Mouse (Mus musculus) heart, embryonic 15.5 days (tissue): ENCODE data around the gene Vps45. TPM values are rescaled to one million over a fixed set of nuclear protein-coding genes. Genes with fewer than 3 reads are reported as not detected.
"Not testable (repeated sequence)": the region's sequence is repeated elsewhere in the genome, so short reads cannot be mapped to it uniquely, and the experiment has no call there.

Source experiments
- ATAC-seq: fragments of 200-750 bp; cut with Nextera tagmentation; replicated peaks from 2 replicates; pipeline ENCODE4 v1.8.0; 2017; ENCODE audit warnings: low read depth, moderate TSS enrichment; ENCODE audit not compliant: insufficient number of reproducible peaks, insufficient read depth, low FRiP score
- H3K27ac ChIP-seq: fragments of 300-500 bp; sonication (generic); 2 replicates; pipeline ENCODE4 v1.5.1; 2015; ENCODE audit warnings: mild to moderate bottlenecking, inconsistent platforms
- H3K27me3 ChIP-seq: fragments of 300-500 bp; sonication (generic); 2 replicates; pipeline ENCODE4 v1.6.1; 2015; ENCODE audit warnings: inconsistent platforms
- H3K36me3 ChIP-seq: fragments of 300-500 bp; sonication (generic); 2 replicates; pipeline ENCODE4 v1.6.1; 2015; ENCODE audit warnings: mild to moderate bottlenecking, inconsistent platforms
- H3K4me1 ChIP-seq: fragments of 300-500 bp; sonication (generic); replicated peaks from 2 replicates; pipeline ENCODE4 v1.6.1; 2015; ENCODE audit warnings: inconsistent platforms
- H3K4me2 ChIP-seq: fragments of 300-500 bp; sonication (generic); 2 replicates; pipeline ENCODE4 v1.6.1; 2015; ENCODE audit warnings: inconsistent platforms, mild to moderate bottlenecking, moderate library complexity
- H3K4me3 ChIP-seq: fragments of 300-500 bp; sonication (generic); 2 replicates; pipeline ENCODE4 v1.5.1; 2015; ENCODE audit warnings: mild to moderate bottlenecking, inconsistent platforms
- H3K9ac ChIP-seq: fragments of 300-500 bp; sonication (generic); 2 replicates; pipeline ENCODE4 v1.6.1; 2015; ENCODE audit warnings: mild to moderate bottlenecking, inconsistent platforms
- H3K9me3 ChIP-seq: fragments of 300-500 bp; sonication (generic); replicated peaks from 2 replicates; pipeline ENCODE4 v1.6.1; 2016; ENCODE audit warnings: inconsistent platforms
- WGBS: fragments of 180-500 bp; shearing (Covaris S2); methylation state at CpG from one replicate; pipeline ENCODE4 v1.1.7; 2015; ENCODE audit warnings: mixed read lengths; 5-methylcytosine and 5-hydroxymethylcytosine counted together
- polyA plus RNA-seq: library from polyadenylated mRNA; unstranded; fragments of >200 nt; fragmentation: Nextera tagmentation; extraction: Ambion mirVana; gene quantifications from 2 replicates; pipeline ENCODE4 v1.2.1, GENCODE M21; 2015

The Vps45 gene
- polyA plus RNA-seq, 1 experiment from 2014 or later = 40.2 TPM

GRCm38 (mm10) chr3:95970661-95971060, 87.6 kb downstream of the Vps45 start:
- H3K27me3 ChIP-seq, H3K36me3 ChIP-seq, H3K9me3 ChIP-seq, ATAC-seq, H3K9ac ChIP-seq, H3K4me2 ChIP-seq, H3K4me3 ChIP-seq, H3K27ac ChIP-seq: not testable (repeated sequence)
- H3K4me1 ChIP-seq = peaks cover 12% of the 10 kb centered on the region
- 68% methylated on average over 7 of the region's 7 CpGs for WGBS

GRCm38 (mm10) chr3:95969277-95969676, 89.0 kb downstream of the Vps45 start:
- no peak overlapping the region for H3K4me2 ChIP-seq
- WGBS = 44% methylated on average over 1 of the region's 1 CpGs
- no peaks in the 10 kb centered on the region for H3K9me3 ChIP-seq
- H3K4me3 ChIP-seq = no peak overlapping the region
- no peaks in the 10 kb centered on the region for H3K36me3 ChIP-seq
- no peak overlapping the region for H3K9ac ChIP-seq
- no peak overlapping the region for H3K27ac ChIP-seq
- ATAC-seq = no peak
- no peaks in the 10 kb centered on the region for H3K27me3 ChIP-seq
- H3K4me1 ChIP-seq = peaks cover 12% of the 10 kb centered on the region

- peak overlapping the region; percentile 22; the same call in 1 of the 2 replicates for H3K4me3 ChIP-seq
- H3K27me3 ChIP-seq = no peaks in the 10 kb centered on the region
- H3K27ac ChIP-seq = peak overlapping the region; percentile 38; the same call in 1 of the 2 replicates
- H3K9me3 ChIP-seq = no peaks in the 10 kb centered on the region
- 7% methylated on average over 7 of the region's 7 CpGs for WGBS
- H3K4me1 ChIP-seq = peaks cover 19% of the 10 kb centered on the region
- no peaks in the 10 kb centered on the region for H3K36me3 ChIP-seq
- ATAC-seq = no peak
- H3K9ac ChIP-seq = no peak overlapping the region
- H3K4me2 ChIP-seq = peak overlapping the region; percentile 55
These were observed 92.5 kb downstream of the Vps45 start for GRCm38 (mm10) chr3:95965518-95966451.

GRCm38 (mm10) chr3:95963681-95964080, 94.6 kb downstream of the Vps45 start:
- WGBS = 39% methylated on average over 4 of the region's 4 CpGs

GRCm38 (mm10) chr3:95963230-95963629, 95.0 kb downstream of the Vps45 start:
- Histone ChIP-seq H3K4me3 (no peak overlapping the region), H3K9me3 (no peaks in the 10 kb centered on the region), H3K4me2 (no peak overlapping the region), H3K9ac (no peak overlapping the region), H3K36me3 (no peaks in the 10 kb centered on the region), H3K27me3 (no peaks in the 10 kb centered on the region), H3K4me1 (peaks cover 26% of the 10 kb centered on the region), H3K27ac (no peak overlapping the region)
- ATAC-seq = no peak
- 64% methylated on average over 2 of the region's 2 CpGs for WGBS

More at GRCm38 (mm10) chr3:95963681-95964080, 94.6 kb downstream of the Vps45 start:
- Histone ChIP-seq H3K27me3 (no peaks in the 10 kb centered on the region), H3K4me1 (peaks cover 23% of the 10 kb centered on the region), H3K36me3 (no peaks in the 10 kb centered on the region), H3K4me2 (no peak overlapping the region), H3K27ac (no peak overlapping the region), H3K4me3 (no peak overlapping the region), H3K9me3 (no peaks in the 10 kb centered on the region), H3K9ac (no peak overlapping the region)
- no peak for ATAC-seq

DNA sequence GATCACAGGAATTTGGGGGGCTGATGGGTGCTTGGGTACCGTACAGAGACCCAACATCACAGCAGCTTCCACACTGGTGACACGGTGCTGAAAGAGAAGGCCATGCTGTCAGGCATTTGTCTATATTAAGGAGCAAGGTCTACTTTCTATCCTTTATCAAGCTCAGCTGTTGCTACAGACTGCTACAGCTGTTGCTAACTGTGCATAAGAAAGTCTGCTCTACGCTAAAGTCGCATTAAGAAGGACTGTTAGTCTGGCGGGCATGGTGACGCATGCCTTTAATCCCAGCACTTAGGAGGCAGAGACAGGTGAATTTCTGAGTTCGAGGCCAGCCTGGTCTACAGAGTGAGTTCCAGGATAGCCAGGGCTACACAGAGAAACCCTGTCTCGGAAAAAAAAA, 96.1 kb downstream of the Vps45 start:
- 66% methylated on average over 8 of the region's 8 CpGs for WGBS
- not testable (repeated sequence) for ATAC-seq, H3K9ac ChIP-seq, H3K36me3 ChIP-seq, H3K27me3 ChIP-seq, H3K9me3 ChIP-seq, H3K4me2 ChIP-seq, H3K4me3 ChIP-seq
- H3K4me1 ChIP-seq = peaks cover 36% of the 10 kb centered on the region
- H3K27ac ChIP-seq = peak overlapping the region; percentile 82

GRCm38 (mm10) chr3:95959807-95960206, 98.5 kb downstream of the Vps45 start:
- Histone ChIP-seq H3K27me3 (no peaks in the 10 kb centered on the region), H3K4me3 (no peak overlapping the region), H3K27ac (no peak overlapping the region), H3K9me3 (no peaks in the 10 kb centered on the region), H3K9ac (no peak overlapping the region), H3K4me2 (no peak overlapping the region), H3K4me1 (peaks cover 39% of the 10 kb centered on the region), H3K36me3 (no peaks in the 10 kb centered on the region)
- 98% methylated on average over 1 of the region's 1 CpGs for WGBS
- ATAC-seq = no peak

DNA sequence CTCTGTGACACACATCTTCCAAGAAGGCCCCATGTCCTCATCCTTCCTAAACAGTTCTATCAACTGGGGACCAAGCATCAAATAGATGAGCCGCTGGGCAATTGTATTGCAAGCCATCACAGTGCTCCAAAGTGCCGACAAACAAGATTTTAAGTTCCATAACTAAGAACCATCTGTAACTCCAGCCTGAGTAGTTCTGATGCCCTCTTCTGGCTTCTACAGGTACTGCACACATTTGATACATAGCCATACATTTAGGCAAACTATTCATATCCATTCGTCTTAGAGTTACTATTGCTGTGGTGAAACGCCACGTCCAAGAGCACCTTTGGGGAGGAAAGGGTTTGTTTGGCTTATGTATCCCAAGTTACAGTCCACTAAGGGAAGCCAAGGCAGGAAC, 99.2 kb downstream of the Vps45 start:
- Histone ChIP-seq H3K4me3 (no peak overlapping the region), H3K4me2 (no peak overlapping the region), H3K36me3 (no peaks in the 10 kb centered on the region), H3K27ac (peak overlapping the region; percentile 92), H3K4me1 (peaks cover 39% of the 10 kb centered on the region), H3K9ac (no peak overlapping the region), H3K9me3 (no peaks in the 10 kb centered on the region), H3K27me3 (no peaks in the 10 kb centered on the region)
- 81% methylated on average over 5 of the region's 5 CpGs for WGBS
- no peak for ATAC-seq

DNA sequence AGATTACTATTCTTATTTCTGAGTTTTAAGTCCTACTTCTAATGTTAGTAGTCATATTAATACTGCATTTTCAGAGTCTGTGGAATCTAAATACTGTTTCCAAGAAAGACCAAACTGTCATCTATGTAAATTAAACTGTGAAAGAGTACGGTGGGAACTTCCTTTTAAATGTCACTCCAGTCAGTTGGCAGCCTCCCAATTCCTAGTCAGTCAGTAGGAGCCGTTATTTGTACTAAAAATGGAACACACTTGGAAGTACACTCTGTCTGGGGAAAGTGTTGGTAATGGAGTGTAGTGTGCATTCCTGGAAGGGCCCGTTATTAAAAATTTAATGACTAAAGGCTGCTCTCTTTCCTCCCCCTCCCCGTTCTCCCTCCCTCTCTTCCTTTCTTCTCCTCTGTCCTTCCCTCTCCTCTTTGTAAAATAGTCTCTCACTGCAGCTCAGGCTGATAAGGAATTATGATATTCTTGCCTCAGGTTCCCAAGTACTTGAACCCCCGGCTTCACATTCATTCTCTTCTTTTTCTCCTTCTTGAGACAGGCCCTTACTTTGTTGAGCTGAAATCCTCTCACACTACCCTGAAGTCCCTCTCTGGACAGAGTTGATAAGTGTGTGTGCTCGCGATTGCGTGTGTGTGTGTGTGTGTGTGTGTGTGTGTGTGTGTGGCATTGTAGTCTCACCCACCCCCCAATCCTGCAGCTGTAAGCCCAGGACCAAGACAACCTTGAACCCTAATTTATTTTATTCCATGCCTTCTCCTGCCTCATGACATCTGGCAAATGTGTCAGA, 100.7 kb downstream of the Vps45 start:
- Histone ChIP-seq H3K36me3 (no peaks in the 10 kb centered on the region), H3K4me2 (peak overlapping the region; percentile 20), H3K9ac (no peak overlapping the region), H3K9me3 (no peaks in the 10 kb centered on the region), H3K27ac (peak overlapping the region; percentile 92), H3K4me1 (peaks cover 39% of the 10 kb centered on the region), H3K27me3 (no peaks in the 10 kb centered on the region), H3K4me3 (no peak overlapping the region)
- ATAC-seq = peak; percentile 72
- 12% methylated on average over 8 of the region's 8 CpGs for WGBS

DNA sequence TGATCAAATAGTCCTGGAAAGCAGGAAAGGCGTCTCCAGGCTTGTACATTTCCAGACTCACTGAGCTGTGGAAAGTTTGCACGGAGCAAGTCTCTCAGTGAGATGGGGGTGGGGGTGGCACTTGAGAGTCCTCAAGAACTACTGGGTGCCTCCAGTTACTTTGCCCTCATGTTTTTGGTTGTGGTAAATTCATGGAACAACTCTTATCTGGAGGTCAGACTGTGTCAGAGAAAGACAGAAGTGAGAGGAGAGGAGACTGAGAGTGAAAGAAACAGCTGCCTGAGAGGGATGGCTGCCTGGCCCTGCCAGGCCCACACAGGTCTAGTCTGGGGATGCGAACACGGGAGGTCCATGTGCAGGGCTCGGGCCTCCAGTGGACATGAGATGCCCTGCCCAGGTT, 102.9 kb downstream of the Vps45 start:
- Histone ChIP-seq H3K27ac (no peak overlapping the region), H3K9ac (no peak overlapping the region), H3K4me3 (no peak overlapping the region), H3K4me2 (no peak overlapping the region), H3K27me3 (no peaks in the 10 kb centered on the region), H3K4me1 (peaks cover 29% of the 10 kb centered on the region), H3K9me3 (no peaks in the 10 kb centered on the region), H3K36me3 (no peaks in the 10 kb centered on the region)
- ATAC-seq = no peak
- 80% methylated on average over 5 of the region's 5 CpGs for whole genome bisulfite sequencing

- WGBS = 91% methylated on average over 12 of the region's 12 CpGs
- not testable (repeated sequence) for H3K36me3 ChIP-seq, ATAC-seq, H3K4me2 ChIP-seq, H3K27ac ChIP-seq, H3K27me3 ChIP-seq, H3K9ac ChIP-seq, H3K4me3 ChIP-seq, H3K9me3 ChIP-seq
- H3K4me1 ChIP-seq = peaks cover 27% of the 10 kb centered on the region
These were observed 103.6 kb downstream of the Vps45 start for GRCm38 (mm10) chr3:95954648-95955173.
